Mouse (Mus musculus) hematopoietic stem cell, adult 5-6 weeks (primary cell): ENCODE data around the gene Cldn34c3. TPM values are rescaled to one million over a fixed set of nuclear protein-coding genes. Genes with fewer than 3 reads are reported as not detected.
"Not testable (repeated sequence)": the region's sequence is repeated elsewhere in the genome, so short reads cannot be mapped to it uniquely, and the experiment has no call there.

Experiments
- ATAC-seq, 2 experiments: fragments of 125-278 bp in 1 of 2; replicated peaks in 1 of 2; 2 replicates each; pipeline ENCODE4 v1.8.0; 2016 to 2017; ENCODE audit warnings: inconsistent platforms in 2 of 2, mild to moderate bottlenecking in 2 of 2, moderate number of reproducible peaks in 2 of 2, low read depth in 1 of 2, moderate TSS enrichment in 1 of 2; ENCODE audit not compliant: low FRiP score in 2 of 2, poor library complexity in 2 of 2, severe bottlenecking in 2 of 2, insufficient read depth in 1 of 2, low TSS enrichment in 1 of 2
- total RNA-seq: library from RNA; stranded (forward); fragments of 172-1452, 232-1000 nt; gene quantifications from 2 replicates; pipeline ENCODE4 v1.2.3, GENCODE M21; 2017

Gene Cldn34c3
- total RNA-seq = not detected in 2 replicates

- ATAC-seq = not testable (repeated sequence)
Observed at GRCm38 (mm10) chrX:123793365-123793764, at the start of gene Cldn34c3. Gene Cldn34c3, plus strand, starts transcription at chrX:123793665.

Other genes with a start within 250 kb of the Cldn34c3 start
- not detected in 2 replicates for gene Cldn34c2, start 212.0 kb upstream of the Cldn34c3 start, total RNA-seq
- not detected in 2 replicates for gene Gm17467, start 88.9 kb upstream of the Cldn34c3 start, total RNA-seq